Comparison of ENCODE assay signal across 23 mouse cellular contexts in genomic region chr6:88443446-88443845, GRCm38 (mm10). TPM values are rescaled to one million over a fixed set of nuclear protein-coding genes. Genes with fewer than 3 reads are reported as not detected.
A peak's percentile ranks its signal among the peaks of the same experiment; 100 is the strongest.
DNase-seq lines count a peak whose midpoint lies in the region; TF ChIP-seq lines count a peak whose summit lies in the region.
"Had no signal": no experiment of that assay in that cellular context is flagged by ENCODE, and none has a peak within 500 bp of the region (broad histone marks: within the 10 kb centered on the region; RNA-seq: fewer than 3 reads in every experiment).

No protein-coding gene starts in this region.

- peaks cover 6% of the 10 kb centered on the region; the same call in 1 of the 2 replicates for H3K4me1 ChIP-seq in kidney, adult 2 months (ENCODE audit: control insufficient read depth, insufficient read depth, low read length)

- no peaks in the 10 kb centered on the region for H3K36me3 ChIP-seq in kidney, adult 2 months (ENCODE audit: control insufficient read depth, insufficient read depth, low read length)
- H3K36me3 ChIP-seq: heart, embryonic 13.5 days; limb, embryonic 15.5 days; lung, embryonic 15.5 days; midbrain, embryonic 10.5 days; neural tube, embryonic 15.5 days had no signal

- no peak for TF ChIP-seq CTCF in kidney, adult 2 months (conservative IDR thresholded peaks at IDR 0.05; ENCODE audit: insufficient read depth, insufficient read length, low read depth, low read length)

- H3K27ac ChIP-seq in kidney, adult 2 months (ENCODE audit: insufficient read depth, low read depth, low read length) = peak overlapping the region; percentile 53; the same call in 1 of the 2 replicates
- H3K27ac ChIP-seq: heart, adult 2 months; heart, embryonic 13.5 days; hindbrain, embryonic 14.5 days; limb, embryonic 15.5 days; lung, embryonic 15.5 days; midbrain, embryonic 10.5 days; neural tube, embryonic 15.5 days had no signal

- no peak overlapping the region for H3K4me3 ChIP-seq in kidney, adult 2 months (ENCODE audit: insufficient read depth, low read depth, low read length)
- H3K4me3 ChIP-seq: heart, adult 2 months; heart, embryonic 13.5 days; limb, embryonic 15.5 days; lung, embryonic 15.5 days; midbrain, embryonic 10.5 days; myocyte; neural tube, embryonic 15.5 days had no signal

- peak; percentile 29 for DNase-seq in kidney, adult 2 months
- no peak for DNase-seq in kidney, postnatal 14 days
- peak; percentile 19 for DNase-seq in lung, postnatal 10 days
- DNase-seq in lung, adult 18-20 months = no peak
- DNase-seq in MN1 (ENCODE audit: low spot score) = peak; percentile 64
- DNase-seq in yolk sac, embryonic 10.5 days (ENCODE audit: low spot score) = peak; percentile 9
- DNase-seq in right cerebral cortex, postnatal 10 days (ENCODE audit: low spot score in 2 of 2) = no peak
- DNase-seq: adrenal gland, postnatal 14 days; cerebellum, adult 9-11 months; gastrocnemius, postnatal 36 days; heart, adult 2 months; layer of hippocampus, adult 9-11 months; lung, postnatal 4 days; right cerebral cortex, postnatal 25 days; spleen, adult 18-20 months; thymus, postnatal 14 days had no signal

- TF ChIP-seq POLR2A in kidney, adult 2 months (IDR thresholded peaks at IDR 0.05; ENCODE audit: low read depth, low read length) = no peak

- 76% methylated on average over 3 of the region's 3 CpGs for WGBS in kidney, adult 2 months

- H3K27me3 ChIP-seq in kidney, adult 2 months (replicated peaks; ENCODE audit: control insufficient read depth, insufficient read depth, low read length) = no peaks in the 10 kb centered on the region
- H3K27me3 ChIP-seq: limb, embryonic 15.5 days; lung, embryonic 15.5 days; neural tube, embryonic 15.5 days had no signal

RNA-seq across cellular contexts. Expression of gene Eefsec, which starts 2.9 kb away (rescaled TPM):
- polyA plus RNA-seq in kidney, adult 2 months (2012; rRNA removed) = 32.5 and 38.7 TPM in 2 replicates

RNA-seq across cellular contexts. Expression of gene Ruvbl1, which starts 21.8 kb away (rescaled TPM):
- polyA plus RNA-seq in kidney, adult 2 months (2012; rRNA removed) = 21.4 and 22.9 TPM in 2 replicates

Comparison
In these comparisons a context has a peak if more than half of its experiments do, and no peak if none do; other contexts are left out.
1. DNase-seq: peak in kidney, adult 2 months (single experiment), lung, postnatal 10 days (single experiment), MN1 (single experiment) and yolk sac, embryonic 10.5 days (single experiment); none in kidney, postnatal 14 days (single experiment), lung, adult 18-20 months (0 of 2) and right cerebral cortex, postnatal 10 days (0 of 2).